Mouse (Mus musculus) liver, embryonic 13.5 days (tissue): Measurements from ENCODE around the gene Tbc1d32. TPM values are rescaled to one million over a fixed set of nuclear protein-coding genes. Genes with fewer than 3 reads are reported as not detected.

ENCODE experiments used
- ATAC-seq: fragments of 200-750 bp; cut with Nextera tagmentation; 2 replicates; pipeline ENCODE4 v1.8.0; 2017; ENCODE audit warnings: low read depth, mild to moderate bottlenecking, moderate number of reproducible peaks, moderate library complexity
- DNase-seq: peaks from one replicate; pipeline ENCODE4 v3.0.0; 2022
- H3K27ac ChIP-seq: fragments of 300-500 bp; sonication (generic); 2 replicates; pipeline ENCODE4 v1.5.1; 2015; ENCODE audit warnings: moderate library complexity, mild to moderate bottlenecking, inconsistent platforms
- H3K27me3 ChIP-seq: fragments of 300-500 bp; sonication (generic); 2 replicates; pipeline ENCODE4 v1.6.1; 2015; ENCODE audit warnings: mild to moderate bottlenecking, inconsistent platforms
- H3K36me3 ChIP-seq: fragments of 300-500 bp; sonication (generic); 2 replicates; pipeline ENCODE4 v1.6.1; 2015; ENCODE audit warnings: mild to moderate bottlenecking, inconsistent platforms
- H3K4me1 ChIP-seq: fragments of 300-500 bp; sonication (generic); replicated peaks from 2 replicates; pipeline ENCODE4 v1.6.1; 2015; ENCODE audit warnings: inconsistent platforms
- H3K4me2 ChIP-seq: fragments of 300-500 bp; sonication (generic); 2 replicates; pipeline ENCODE4 v1.6.1; 2015; ENCODE audit warnings: inconsistent platforms, mild to moderate bottlenecking, moderate library complexity
- H3K4me3 ChIP-seq: fragments of 300-500 bp; sonication (generic); replicated peaks from 2 replicates; pipeline ENCODE4 v1.5.1; 2015; ENCODE audit warnings: mild to moderate bottlenecking, inconsistent platforms
- H3K9ac ChIP-seq: fragments of 300-500 bp; sonication (generic); 2 replicates; pipeline ENCODE4 v1.6.1; 2015; ENCODE audit warnings: mild to moderate bottlenecking, inconsistent platforms
- H3K9me3 ChIP-seq: fragments of 300-500 bp; sonication (generic); replicated peaks from 2 replicates; pipeline ENCODE4 v1.6.1; 2016; ENCODE audit warnings: inconsistent platforms
- WGBS: fragments of 180-500 bp; shearing (Covaris S2); methylation state at CpG from one replicate; pipeline ENCODE4 v1.1.7; 2015; ENCODE audit not compliant: insufficient replicate concordance; 5-methylcytosine and 5-hydroxymethylcytosine counted together
- polyA plus RNA-seq: library from polyadenylated mRNA; unstranded; fragments of >200 nt; fragmentation: Nextera tagmentation; extraction: Ambion mirVana; gene quantifications from 2 replicates; pipeline ENCODE4 v1.2.1, GENCODE M21; 2015

Gene Tbc1d32
- polyA plus RNA-seq, 1 experiment from 2014 or later: 0.48 TPM

- Histone ChIP-seq H3K9ac (no peak overlapping the region), H3K27me3 (no peaks in the 10 kb centered on the region), H3K4me1 (no peaks in the 10 kb centered on the region), H3K36me3 (no peaks in the 10 kb centered on the region), H3K4me3 (no peak overlapping the region), H3K9me3 (no peaks in the 10 kb centered on the region), H3K27ac (no peak overlapping the region), H3K4me2 (no peak overlapping the region)
- 30% methylated on average over 2 of the region's 2 CpGs for WGBS
- DNase-seq (no peak), ATAC-seq (no peak)
Measured at GRCm38 (mm10) chr10:55979898-55980521, 248.5 kb downstream of the Tbc1d32 start.

GRCm38 (mm10) chr10:55978001-55978400 lies 250.5 kb downstream of the Tbc1d32 start:
- 54% methylated on average over 7 of the region's 7 CpGs for WGBS
- Histone ChIP-seq H3K36me3 (no peaks in the 10 kb centered on the region), H3K27me3 (no peaks in the 10 kb centered on the region), H3K9me3 (no peaks in the 10 kb centered on the region), H3K4me1 (no peaks in the 10 kb centered on the region), H3K9ac (no peak overlapping the region), H3K4me2 (no peak overlapping the region), H3K27ac (no peak overlapping the region), H3K4me3 (no peak overlapping the region)
- ATAC-seq: no peak
- no peak for DNase-seq

Other genes with a start within 250 kb of the Tbc1d32 start
- 0.88 and 1.1 TPM in 2 replicates for gene Msl3l2, start 121.8 kb downstream of the Tbc1d32 start, polyA plus RNA-seq
- 7.3 and 8.8 TPM in 2 replicates for gene Gja1, start 148.6 kb upstream of the Tbc1d32 start, polyA plus RNA-seq